Mouse (Mus musculus) lung, adult 2 months (tissue): ENCODE data around the gene Zfp846.

Experiments used
- CTCF ChIP-seq: fragments of 200-500 bp; IDR thresholded peaks from 2 replicates; pipeline ENCODE4 v1.5.1; 2011; ENCODE audit warnings: mild to moderate bottlenecking, low read length, control low read depth; ENCODE audit not compliant: insufficient read depth
- POLR2A ChIP-seq: fragments of 200-500 bp; IDR thresholded peaks from 2 replicates; pipeline ENCODE4 v1.6.1; 2011; ENCODE audit warnings: low read depth, mild to moderate bottlenecking, control low read depth, low read length, borderline replicate concordance; ENCODE audit errors: extremely low read depth

DNA sequence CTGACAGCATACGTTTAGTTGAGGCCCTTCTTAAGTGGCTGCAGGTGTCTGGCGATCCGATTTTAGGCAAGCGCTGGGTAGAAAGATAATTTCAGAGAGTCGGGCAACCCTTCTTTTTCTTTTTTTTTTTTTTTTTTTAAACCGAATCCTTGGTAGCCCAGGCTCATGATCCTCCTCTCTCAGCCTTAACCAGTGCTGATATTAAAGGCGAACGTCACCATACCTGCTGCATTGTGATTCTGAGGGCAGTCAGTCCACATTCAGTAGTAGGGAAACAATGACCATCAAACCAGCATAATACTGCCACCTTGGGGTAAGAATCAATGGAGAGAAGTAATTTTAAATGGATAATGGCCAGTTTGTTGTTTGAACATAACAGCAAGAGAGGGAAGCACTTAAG, 35.9 kb upstream of the Zfp846 start:
- no peak for TF ChIP-seq POLR2A
- TF ChIP-seq CTCF, result peak; percentile 35; the same call in 1 of the 2 replicates
